Mouse (Mus musculus) central nervous system, embryonic 18 days (tissue): ENCODE measurements around the gene Gtpbp8. TPM values are rescaled to one million over a fixed set of nuclear protein-coding genes. Genes with fewer than 3 reads are reported as not detected.

Source experiments
- polyA plus RNA-seq: library from polyadenylated mRNA; depleted of rRNA; stranded (reverse); fragments of >200 nt; gene quantifications from 2 replicates; pipeline ENCODE4 v1.2.3, GENCODE M21; 2012; rRNA removed

The Gtpbp8 gene
- polyA plus RNA-seq: 18.6 and 20.3 TPM in 2 replicates

GRCm38 (mm10) chr16:44745866-44746562 lies at the start of gene Gtpbp8:
TSS of gene Gtpbp8 (minus strand) at chr16:44746363.

DNA sequence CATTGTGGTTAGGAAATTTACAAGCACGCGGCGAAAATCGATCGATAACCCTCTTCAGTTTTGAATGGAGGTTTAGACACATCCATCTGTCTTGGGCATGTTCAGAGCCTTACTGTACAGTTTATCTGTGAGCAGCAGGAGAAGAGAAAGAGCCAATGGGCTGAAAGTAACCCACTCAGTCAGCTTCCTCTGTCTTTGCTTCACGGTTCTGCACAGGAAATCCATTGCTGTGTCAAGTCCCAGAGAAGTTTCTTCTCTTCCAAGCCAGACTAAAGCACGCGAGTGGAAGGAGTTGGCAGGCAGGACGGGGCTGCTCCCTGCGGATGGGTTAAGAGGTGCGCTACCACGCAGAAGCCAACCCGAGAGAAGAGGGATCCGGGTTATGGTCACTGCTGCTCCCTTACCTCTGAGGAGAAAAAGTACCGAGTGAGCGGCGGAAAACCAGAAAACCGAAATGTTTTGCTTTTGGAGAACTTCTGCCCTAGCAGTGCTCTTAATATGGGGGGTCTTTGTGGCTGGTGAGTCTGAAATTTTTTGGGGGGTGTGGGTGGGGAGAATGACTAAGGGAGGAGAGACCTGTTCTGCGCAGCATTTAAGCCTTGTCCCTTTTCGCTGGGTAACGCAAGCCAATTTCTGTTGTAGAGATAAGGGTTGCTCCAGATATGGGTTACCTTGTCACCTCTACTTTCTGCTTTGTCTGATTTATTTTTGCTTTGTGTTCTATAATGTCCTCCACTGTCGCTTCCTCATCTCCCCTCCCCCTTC lies 19.6 kb upstream of the Gtpbp8 start, which contains the start of gene Cd200r1:
TSS of gene Cd200r1 (plus strand) at position 182 of the 765 bp plus-strand sequence.

DNA sequence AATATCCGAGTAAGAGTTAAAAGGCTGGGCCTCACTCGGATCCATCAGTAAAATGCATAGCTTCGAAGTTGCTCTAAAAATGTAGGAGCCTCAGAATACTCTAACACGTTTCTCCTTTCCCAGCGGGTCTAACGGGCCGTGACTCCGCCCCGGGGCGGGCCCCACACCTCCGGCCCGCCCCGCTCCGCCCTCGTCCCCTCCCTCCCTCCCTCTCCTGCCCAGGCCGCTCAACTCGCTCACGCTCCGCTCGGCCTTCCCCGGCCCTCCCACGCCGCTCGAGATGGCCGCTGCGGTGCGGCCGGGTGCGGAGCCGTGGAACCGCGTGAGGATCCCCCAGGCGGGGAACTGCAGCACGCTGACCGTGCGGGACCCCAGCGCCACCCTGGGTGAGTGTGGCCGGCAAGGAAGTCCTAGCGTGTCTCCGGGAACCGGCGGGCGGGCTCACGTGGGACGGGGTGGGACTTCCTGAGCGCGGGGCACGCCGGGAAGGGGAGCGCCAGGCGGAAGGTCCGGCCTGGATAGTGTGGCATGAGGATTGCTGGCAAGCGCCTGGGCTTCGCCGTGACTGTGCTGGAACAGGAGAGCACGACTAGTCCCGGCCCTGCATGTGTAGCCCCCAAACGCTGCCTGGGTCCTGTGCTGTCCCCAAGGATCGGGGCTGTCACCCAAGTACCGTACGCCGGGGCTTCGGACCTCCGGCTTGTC lies 21.9 kb downstream of the Gtpbp8 start, which contains the start of gene Nepro:
TSS of gene Nepro (plus strand) at position 219 of the 705 bp plus-strand sequence.

Other genes starting within 250 kb of the Gtpbp8 start
- gene Boc, start 187.5 kb downstream of the Gtpbp8 start, polyA plus RNA-seq: 9.0 and 9.2 TPM in 2 replicates
- gene Nepro, start 22.1 kb downstream of the Gtpbp8 start, polyA plus RNA-seq: 4.3 and 4.4 TPM in 2 replicates
- gene Cd200r1, start 19.4 kb upstream of the Gtpbp8 start, polyA plus RNA-seq: 0.20 and 0.31 TPM in 2 replicates
- gene Cd200r4, start 65.4 kb upstream of the Gtpbp8 start, polyA plus RNA-seq: 0.11 and 0.13 TPM in 2 replicates
- gene Cd200r2, start 120.7 kb upstream of the Gtpbp8 start, polyA plus RNA-seq: not detected in 2 replicates
- gene Cd200r3, start 197.3 kb upstream of the Gtpbp8 start, polyA plus RNA-seq: 0.07 TPM in 1 of 2 replicates, not detected in the other